9 mouse cellular contexts compared by ENCODE assay signal in genomic region chr4:138921254-138922130, GRCm38 (mm10). TPM values are rescaled to one million over a fixed set of nuclear protein-coding genes. Genes with fewer than 3 reads are reported as not detected.
DNase-seq lines count a peak whose midpoint lies in the region; ATAC-seq and TF ChIP-seq lines count a peak whose summit lies in the region.
"Had no signal": no experiment of that assay in that cellular context is flagged by ENCODE, and none has a peak within 500 bp of the region (broad histone marks: within the 10 kb centered on the region; RNA-seq: fewer than 3 reads in every experiment).

No protein-coding gene starts in this region.

- no peak for DNase-seq in lung, postnatal 14 days
- DNase-seq in forebrain, postnatal 0 days = peak; percentile 24
- no peak for DNase-seq in liver, embryonic 13.5 days
- no peak for DNase-seq in urinary bladder, postnatal 36 days (ENCODE audit: low spot score in 2 of 2)
- DNase-seq in lung, adult 2 months = no peak
- DNase-seq in spleen, postnatal 36 days (ENCODE audit: low spot score in 2 of 2) = no peak

- peak; percentile 23; the same call in 1 of the 2 replicates for TF ChIP-seq CTCF in forebrain, postnatal 0 days (IDR thresholded peaks at IDR 0.05; ENCODE audit: low read depth)
- TF ChIP-seq CTCF in lung, adult 2 months (IDR thresholded peaks at IDR 0.05; ENCODE audit: insufficient read depth, low read length) = no peak

- H3K36me3 ChIP-seq in lung, embryonic 16.5 days (ENCODE audit: control insufficient read depth, insufficient read depth, low read length) = no peaks in the 10 kb centered on the region
- no peaks in the 10 kb centered on the region for H3K36me3 ChIP-seq in forebrain, postnatal 0 days (ENCODE audit: insufficient read depth)
- H3K36me3 ChIP-seq in liver, embryonic 13.5 days = no peaks in the 10 kb centered on the region

- no peak overlapping the region for H3K4me3 ChIP-seq in lung, embryonic 16.5 days (ENCODE audit: low read length)
- peak overlapping the region; percentile 28 for H3K4me3 ChIP-seq in forebrain, postnatal 0 days (ENCODE audit: low read depth, low read length)
- H3K4me3 ChIP-seq in liver, embryonic 13.5 days (replicated peaks) = no peak overlapping the region
- no peak overlapping the region for H3K4me3 ChIP-seq in lung, adult 2 months (replicated peaks; ENCODE audit: extremely low read depth, low read depth, low read length)

- H3K4me2 ChIP-seq in lung, embryonic 16.5 days (ENCODE audit: low read depth, low read length) = peak overlapping the region; percentile 43
- peak overlapping the region; percentile 58 for H3K4me2 ChIP-seq in forebrain, postnatal 0 days (ENCODE audit: low read depth)
- H3K4me2 ChIP-seq in liver, embryonic 13.5 days = peak overlapping the region; percentile 21; the same call in 1 of the 2 replicates

- H3K27ac ChIP-seq in lung, embryonic 16.5 days (ENCODE audit: low read length) = no peak overlapping the region
- no peak overlapping the region for H3K27ac ChIP-seq in forebrain, postnatal 0 days (ENCODE audit: low read depth, low read length)
- no peak overlapping the region for H3K27ac ChIP-seq in liver, embryonic 13.5 days

- 0 out of 2 replicates have a peak, but pooled peaks have one; percentile 27 for ATAC-seq in lung, embryonic 16.5 days (ENCODE audit: low read depth)
- ATAC-seq in forebrain, postnatal 0 days = peak; percentile 52
- ATAC-seq in liver, embryonic 13.5 days (ENCODE audit: low read depth) = no peak

- WGBS in lung, embryonic 16.5 days = 36% methylated on average over 20 of the region's 20 CpGs
- WGBS in forebrain, postnatal 0 days = 35% methylated on average over 20 of the region's 20 CpGs
- 40% methylated on average over 20 of the region's 20 CpGs for WGBS in liver, embryonic 13.5 days (ENCODE audit: insufficient replicate concordance)
- 41% methylated on average over 20 of the region's 20 CpGs for WGBS in lung, adult 2 months

- 0 out of 2 replicates have a peak, but pooled peaks cover 2% of the 10 kb centered on the region for H3K4me1 ChIP-seq in lung, embryonic 16.5 days (replicated peaks; ENCODE audit: control insufficient read depth, insufficient read depth, low read length)
- no peaks in the 10 kb centered on the region for H3K4me1 ChIP-seq in forebrain, postnatal 0 days (ENCODE audit: insufficient read depth)
- peaks cover 7% of the 10 kb centered on the region for H3K4me1 ChIP-seq in liver, embryonic 13.5 days (replicated peaks)
- no peaks in the 10 kb centered on the region for H3K4me1 ChIP-seq in lung, adult 2 months (ENCODE audit: control insufficient read depth, insufficient read depth, low read length)

- TF ChIP-seq POLR2A in lung, adult 2 months (IDR thresholded peaks at IDR 0.05; ENCODE audit: borderline replicate concordance, extremely low read depth, low read depth, low read length) = no peak

- no peaks in the 10 kb centered on the region for H3K27me3 ChIP-seq in lung, embryonic 16.5 days (ENCODE audit: control insufficient read depth, insufficient read depth, low read depth, low read length)
- H3K27me3 ChIP-seq in forebrain, postnatal 0 days (ENCODE audit: insufficient read depth, low read length) = no peaks in the 10 kb centered on the region
- H3K27me3 ChIP-seq in liver, embryonic 13.5 days = 0 out of 2 replicates have a peak, but pooled peaks cover 6% of the 10 kb centered on the region

- H3K9ac ChIP-seq in lung, embryonic 16.5 days (ENCODE audit: low read length) = no peak overlapping the region
- H3K9ac ChIP-seq in forebrain, postnatal 0 days = no peak overlapping the region
- no peak overlapping the region for H3K9ac ChIP-seq in liver, embryonic 13.5 days

- H3K9me3 ChIP-seq in lung, embryonic 16.5 days (ENCODE audit: control insufficient read depth, low read length) = peaks cover 2% of the 10 kb centered on the region; the same call in 1 of the 2 replicates
- H3K9me3 ChIP-seq in forebrain, postnatal 0 days (ENCODE audit: low read length) = no peaks in the 10 kb centered on the region
- H3K9me3 ChIP-seq in liver, embryonic 13.5 days (replicated peaks) = no peaks in the 10 kb centered on the region

RNA-seq across cellular contexts. Expression of gene Otud3, which starts 7.7 kb away (rescaled TPM):
- 3.1 TPM in 2 replicates for polyA plus RNA-seq in lung, embryonic 16.5 days (2015; fragmentation: Nextera tagmentation; extraction: Ambion mirVana)
- 10.5 and 13.1 TPM in 2 replicates for total RNA-seq in forebrain, postnatal 0 days (2014; rRNA removed)
- 2.6 and 2.8 TPM in 2 replicates for polyA plus RNA-seq in forebrain, postnatal 0 days (2015; fragmentation: Nextera tagmentation; extraction: Ambion mirVana)
- polyA plus RNA-seq in liver, embryonic 13.5 days (2015; fragmentation: Nextera tagmentation; extraction: Ambion mirVana) = 1.6 and 1.9 TPM in 2 replicates
- 8.4 and 9.1 TPM in 2 replicates for polyA plus RNA-seq in lung, adult 2 months (2012; rRNA removed)

RNA-seq across cellular contexts. Expression of gene Pla2g2e, which starts 43.8 kb away (rescaled TPM):
- polyA plus RNA-seq in lung, embryonic 16.5 days (2015; fragmentation: Nextera tagmentation; extraction: Ambion mirVana) = not detected in 2 replicates
- total RNA-seq in forebrain, postnatal 0 days (2014; rRNA removed) = not detected in 2 replicates
- not detected in 2 replicates for polyA plus RNA-seq in forebrain, postnatal 0 days (2015; fragmentation: Nextera tagmentation; extraction: Ambion mirVana)
- polyA plus RNA-seq in liver, embryonic 13.5 days (2015; fragmentation: Nextera tagmentation; extraction: Ambion mirVana) = not detected in 2 replicates
- 1.2 and 2.2 TPM in 2 replicates for polyA plus RNA-seq in lung, adult 2 months (2012; rRNA removed)
- total RNA-seq: left cerebral cortex, adult 18-20 months had no signal

RNA-seq across cellular contexts. Expression of gene Rnf186, which starts 45.4 kb away (rescaled TPM):
- 4.0 and 5.9 TPM in 2 replicates for polyA plus RNA-seq in lung, embryonic 16.5 days (2015; fragmentation: Nextera tagmentation; extraction: Ambion mirVana)
- total RNA-seq in forebrain, postnatal 0 days (2014; rRNA removed) = not detected in 2 replicates
- not detected in 2 replicates for polyA plus RNA-seq in forebrain, postnatal 0 days (2015; fragmentation: Nextera tagmentation; extraction: Ambion mirVana)
- 0.08 and 0.12 TPM in 2 replicates for polyA plus RNA-seq in liver, embryonic 13.5 days (2015; fragmentation: Nextera tagmentation; extraction: Ambion mirVana)
- polyA plus RNA-seq in lung, adult 2 months (2012; rRNA removed) = 74.5 and 93.5 TPM in 2 replicates
- total RNA-seq: gastrocnemius, postnatal 25 days; left cerebral cortex, adult 18-20 months had no signal

RNA-seq across cellular contexts. Expression of gene Gm13030, which starts 47.7 kb away (rescaled TPM):
- not detected in 2 replicates for polyA plus RNA-seq in lung, embryonic 16.5 days (2015; fragmentation: Nextera tagmentation; extraction: Ambion mirVana)
- total RNA-seq in forebrain, postnatal 0 days (2014; rRNA removed) = not detected in 2 replicates
- not detected in 2 replicates for polyA plus RNA-seq in forebrain, postnatal 0 days (2015; fragmentation: Nextera tagmentation; extraction: Ambion mirVana)
- not detected in 2 replicates for polyA plus RNA-seq in liver, embryonic 13.5 days (2015; fragmentation: Nextera tagmentation; extraction: Ambion mirVana)
- polyA plus RNA-seq in lung, adult 2 months (2012; rRNA removed) = not detected in 2 replicates
- total RNA-seq: gastrocnemius, postnatal 25 days; left cerebral cortex, adult 18-20 months had no signal

RNA-seq across cellular contexts. Expression of gene Tmco4, which starts 51.2 kb away (rescaled TPM):
- 6.3 and 6.8 TPM in 2 replicates for polyA plus RNA-seq in lung, embryonic 16.5 days (2015; fragmentation: Nextera tagmentation; extraction: Ambion mirVana)
- total RNA-seq in forebrain, postnatal 0 days (2014; rRNA removed) = 1.5 and 4.0 TPM in 2 replicates
- polyA plus RNA-seq in forebrain, postnatal 0 days (2015; fragmentation: Nextera tagmentation; extraction: Ambion mirVana) = 1.4 and 1.5 TPM in 2 replicates
- 1.5 and 1.9 TPM in 2 replicates for polyA plus RNA-seq in liver, embryonic 13.5 days (2015; fragmentation: Nextera tagmentation; extraction: Ambion mirVana)
- polyA plus RNA-seq in lung, adult 2 months (2012; rRNA removed) = 14.7 and 15.1 TPM in 2 replicates

Comparison
In these comparisons a context has a peak if more than half of its experiments do, and no peak if none do; other contexts are left out.
1. RNA of gene Rnf186, which starts 45.4 kb away (polyA plus RNA-seq): 74.5 to 93.5 TPM in lung, adult 2 months; 4.0 to 5.9 TPM in lung, embryonic 16.5 days, 0.08 to 0.12 TPM in liver, embryonic 13.5 days and not detected in forebrain, postnatal 0 days; every median in the first group is over 10 times any median in the second.
2. Peak in every context shown above with its lines, with median percentiles within 50 percentile points of each other: H3K4me2 ChIP-seq.